Mouse (Mus musculus): ENCODE measurements around the gene Cdc40. TPM values are rescaled to one million over a fixed set of nuclear protein-coding genes. Genes with fewer than 3 reads are reported as not detected.

Cdc40 gene
- polyA plus RNA-seq, 2 experiments, result 8.9 to 11.1 TPM

GRCm38 (mm10) chr10:40908580-40908979 lies 25.5 kb upstream of the Cdc40 start:
- H3K4me2 ChIP-seq (ENCODE audit: low read depth), result no peak overlapping the region
- H3K4me1 ChIP-seq (replicated peaks; ENCODE audit: control insufficient read depth in 2 of 2, insufficient read depth in 2 of 2, low read length in 1 of 2), result no peaks in the 10 kb centered on the region
- no peaks in the 10 kb centered on the region for H3K9me3 ChIP-seq (ENCODE audit: control insufficient read depth, low read length)
- H3K27me3 ChIP-seq (ENCODE audit: control insufficient read depth, insufficient read depth, low read length), result no peaks in the 10 kb centered on the region
- TF ChIP-seq EP300 (IDR thresholded peaks at IDR 0.05; ENCODE audit: low read depth) (no peak), CTCF (IDR thresholded peaks at IDR 0.05; ENCODE audit: low read depth) (no peak)
- H3K9ac ChIP-seq (replicated peaks), result no peak overlapping the region
- DNase-seq (ENCODE audit: low read depth in 3 of 3, low spot score in 3 of 3), result no peak
- H3K36me3 ChIP-seq (replicated peaks; ENCODE audit: control insufficient read depth, insufficient read depth, low read depth), result no peaks in the 10 kb centered on the region
- no peak for ATAC-seq (ENCODE audit: insufficient read depth)
- no peak overlapping the region for H3K4me3 ChIP-seq (ENCODE audit: insufficient read depth in 1 of 2, low read depth in 2 of 2, low read length in 2 of 2)
- no peak overlapping the region for H3K27ac ChIP-seq
- 21% methylated on average over 2 of the region's 2 CpGs for WGBS (ENCODE audit: insufficient replicate concordance)

GRCm38 (mm10) chr10:40906802-40907201 lies 23.7 kb upstream of the Cdc40 start:
- Histone ChIP-seq H3K36me3 (replicated peaks; ENCODE audit: control insufficient read depth, insufficient read depth, low read depth) (no peaks in the 10 kb centered on the region), H3K27ac (no peak overlapping the region), H3K4me2 (ENCODE audit: low read depth) (no peak overlapping the region), H3K27me3 (ENCODE audit: control insufficient read depth, insufficient read depth, low read length) (no peaks in the 10 kb centered on the region), H3K9me3 (ENCODE audit: control insufficient read depth, low read length) (no peaks in the 10 kb centered on the region), H3K4me3 (ENCODE audit: insufficient read depth in 1 of 2, low read depth in 2 of 2, low read length in 2 of 2) (no peak overlapping the region), H3K4me1 (replicated peaks; ENCODE audit: control insufficient read depth in 2 of 2, insufficient read depth in 2 of 2, low read length in 1 of 2) (no peaks in the 10 kb centered on the region), H3K9ac (replicated peaks) (no peak overlapping the region)
- ATAC-seq (ENCODE audit: insufficient read depth) (no peak), DNase-seq (ENCODE audit: low read depth in 3 of 3, low spot score in 3 of 3) (no peak)
- no peak for TF ChIP-seq CTCF (IDR thresholded peaks at IDR 0.05; ENCODE audit: low read depth)
- TF ChIP-seq EP300 (IDR thresholded peaks at IDR 0.05; ENCODE audit: low read depth), result no peak
- 71% methylated on average over 7 of the region's 7 CpGs for WGBS (ENCODE audit: insufficient replicate concordance)

- Histone ChIP-seq H3K4me1 (replicated peaks; ENCODE audit: control insufficient read depth in 2 of 2, insufficient read depth in 2 of 2, low read length in 1 of 2) (no peaks in the 10 kb centered on the region), H3K4me3 (ENCODE audit: insufficient read depth in 1 of 2, low read depth in 2 of 2, low read length in 2 of 2) (no peak overlapping the region)
Observed at GRCm38 (mm10) chr10:40906131-40906530, 23.0 kb upstream of the Cdc40 start.

GRCm38 (mm10) chr10:40901786-40902185 lies 18.7 kb upstream of the Cdc40 start:
- no peaks in the 10 kb centered on the region for H3K4me1 ChIP-seq (replicated peaks; ENCODE audit: control insufficient read depth in 2 of 2, insufficient read depth in 2 of 2, low read length in 1 of 2)
- no peaks in the 10 kb centered on the region for H3K27me3 ChIP-seq (ENCODE audit: control insufficient read depth, insufficient read depth, low read length)
- 58% methylated on average over 4 of the region's 4 CpGs for WGBS (ENCODE audit: insufficient replicate concordance)
- H3K36me3 ChIP-seq (replicated peaks; ENCODE audit: control insufficient read depth, insufficient read depth, low read depth), result no peaks in the 10 kb centered on the region
- no peaks in the 10 kb centered on the region for H3K9me3 ChIP-seq (ENCODE audit: control insufficient read depth, low read length)
- ATAC-seq (ENCODE audit: insufficient read depth) (no peak), DNase-seq (ENCODE audit: low read depth in 3 of 3, low spot score in 3 of 3) (no peak)
- H3K4me3 ChIP-seq (ENCODE audit: insufficient read depth in 1 of 2, low read depth in 2 of 2, low read length in 2 of 2), result no peak overlapping the region
- H3K27ac ChIP-seq, result no peak overlapping the region
- no peak for TF ChIP-seq CTCF (IDR thresholded peaks at IDR 0.05; ENCODE audit: low read depth)
- no peak for TF ChIP-seq EP300 (IDR thresholded peaks at IDR 0.05; ENCODE audit: low read depth)
- no peak overlapping the region for H3K4me2 ChIP-seq (ENCODE audit: low read depth)
- no peak overlapping the region for H3K9ac ChIP-seq (replicated peaks)

More at GRCm38 (mm10) chr10:40906131-40906530, 23.0 kb upstream of the Cdc40 start:
- Histone ChIP-seq H3K27ac (no peak overlapping the region), H3K36me3 (replicated peaks; ENCODE audit: control insufficient read depth, insufficient read depth, low read depth) (no peaks in the 10 kb centered on the region), H3K4me2 (ENCODE audit: low read depth) (no peak overlapping the region), H3K27me3 (ENCODE audit: control insufficient read depth, insufficient read depth, low read length) (no peaks in the 10 kb centered on the region), H3K9me3 (ENCODE audit: control insufficient read depth, low read length) (no peaks in the 10 kb centered on the region), H3K9ac (replicated peaks) (no peak overlapping the region)
- WGBS (ENCODE audit: insufficient replicate concordance), result 50% methylated on average over 1 of the region's 1 CpGs
- DNase-seq (ENCODE audit: low read depth in 3 of 3, low spot score in 3 of 3) (no peak), ATAC-seq (ENCODE audit: insufficient read depth) (no peak)
- TF ChIP-seq EP300 (IDR thresholded peaks at IDR 0.05; ENCODE audit: low read depth) (no peak), CTCF (IDR thresholded peaks at IDR 0.05; ENCODE audit: low read depth) (no peak)

- Histone ChIP-seq H3K9me3 (ENCODE audit: control insufficient read depth, low read length) (no peaks in the 10 kb centered on the region), H3K27ac (no peak overlapping the region), H3K27me3 (ENCODE audit: control insufficient read depth, insufficient read depth, low read length) (no peaks in the 10 kb centered on the region), H3K9ac (replicated peaks) (no peak overlapping the region), H3K4me2 (ENCODE audit: low read depth) (no peak overlapping the region), H3K4me1 (replicated peaks; ENCODE audit: control insufficient read depth in 2 of 2, insufficient read depth in 2 of 2, low read length in 1 of 2) (no peaks in the 10 kb centered on the region), H3K4me3 (ENCODE audit: insufficient read depth in 1 of 2, low read depth in 2 of 2, low read length in 2 of 2) (no peak overlapping the region), H3K36me3 (replicated peaks; ENCODE audit: control insufficient read depth, insufficient read depth, low read depth) (no peaks in the 10 kb centered on the region)
- no peak for DNase-seq (ENCODE audit: low read depth in 3 of 3, low spot score in 3 of 3)
- TF ChIP-seq EP300 (IDR thresholded peaks at IDR 0.05; ENCODE audit: low read depth), result no peak
- no peak for TF ChIP-seq CTCF (IDR thresholded peaks at IDR 0.05; ENCODE audit: low read depth)
- 61% methylated on average over 5 of the region's 5 CpGs for WGBS (ENCODE audit: insufficient replicate concordance)
- no peak for ATAC-seq (ENCODE audit: insufficient read depth)
Observed at GRCm38 (mm10) chr10:40896656-40897055, 13.5 kb upstream of the Cdc40 start.

Data from liver, embryonic 14.5 days (tissue).